Mouse (Mus musculus) kidney, postnatal 4 days (tissue): ENCODE data around the gene Chst3.
A peak's percentile ranks its signal among the peaks of the same experiment; 100 is the strongest.
"Not testable (repeated sequence)": the region's sequence is repeated elsewhere in the genome, so short reads cannot be mapped to it uniquely, and the experiment has no call there.

ENCODE experiments used
- DNase-seq, 2 experiments: peaks; one replicate each; pipeline ENCODE4 v3.0.0; 2021; ENCODE audit warnings: mixed read lengths in 2 of 2

Gene Chst3

GRCm38 (mm10) chr10:60151107-60151663 lies 67.9 kb downstream of the Chst3 start:
- no peak for DNase-seq

- DNase-seq, result peak; percentile 90
Measured at GRCm38 (mm10) chr10:60148087-60148486, 71.0 kb downstream of the Chst3 start.

- DNase-seq, result not testable (repeated sequence)
Measured at GRCm38 (mm10) chr10:60147510-60148047, 71.5 kb downstream of the Chst3 start.

- DNase-seq, result no peak
Measured at GRCm38 (mm10) chr10:60141656-60142160, 77.4 kb downstream of the Chst3 start.

- no peak for DNase-seq
Measured at GRCm38 (mm10) chr10:60140751-60141150, 78.3 kb downstream of the Chst3 start.

GRCm38 (mm10) chr10:60138680-60139079 lies 80.4 kb downstream of the Chst3 start:
- no peak for DNase-seq

GRCm38 (mm10) chr10:60136935-60137334 lies 82.1 kb downstream of the Chst3 start:
- DNase-seq, result no peak

- not testable (repeated sequence) for DNase-seq
Measured at GRCm38 (mm10) chr10:60136010-60136409, 83.0 kb downstream of the Chst3 start.

- DNase-seq, result no peak
Measured at GRCm38 (mm10) chr10:60134201-60134600, 84.9 kb downstream of the Chst3 start.

- peak; percentile 27 to 50 for DNase-seq
Measured at GRCm38 (mm10) chr10:60133501-60133900, 85.6 kb downstream of the Chst3 start.
